Mouse (Mus musculus) forebrain, embryonic 10.5 days (tissue): ENCODE measurements at regions not wholly inside any gene's neighbourhood (a gene's known extent, or its start where the extent isn't known, plus 50 kb on each side); places are given as distances from the start of the nearest gene placed in this dataset.

Experiments
- DNase-seq: peaks from one replicate; pipeline ENCODE4 v3.0.0-alpha.2; 2017; ENCODE audit warnings: low spot score; ENCODE audit errors: extremely low spot score
- H3K27ac ChIP-seq: fragments of 300-500 bp; sonication (generic); 2 replicates; pipeline ENCODE4 v1.5.1; 2016; ENCODE audit warnings: mild to moderate bottlenecking
- H3K27me3 ChIP-seq: fragments of 300-500 bp; sonication (generic); 2 replicates; pipeline ENCODE4 v1.6.1; 2016; ENCODE audit warnings: mild to moderate bottlenecking; ENCODE audit not compliant: poor library complexity, severe bottlenecking
- H3K36me3 ChIP-seq: fragments of 300-500 bp; sonication (generic); replicated peaks from 2 replicates; pipeline ENCODE4 v1.6.1; 2016; ENCODE audit warnings: mild to moderate bottlenecking, moderate library complexity
- H3K4me1 ChIP-seq: fragments of 300-500 bp; sonication (generic); 2 replicates; pipeline ENCODE4 v1.6.1; 2016
- H3K4me3 ChIP-seq: fragments of 300-500 bp; sonication (generic); 2 replicates; pipeline ENCODE4 v1.5.1; 2016; ENCODE audit warnings: mild to moderate bottlenecking, moderate library complexity
- H3K9me3 ChIP-seq: fragments of 300-500 bp; sonication (generic); 2 replicates; pipeline ENCODE4 v1.6.1; 2016; ENCODE audit warnings: mild to moderate bottlenecking, moderate library complexity
- WGBS: fragments of 180-500 bp; shearing (Covaris S2); methylation state at CpG from one replicate; pipeline ENCODE4 v1.1.7; 2016; 5-methylcytosine and 5-hydroxymethylcytosine counted together

GRCm38 (mm10) chr4:94437717-94438435 is 118.5 kb upstream of the Gm10306 start:
- WGBS, result 85% methylated on average over 10 of the region's 10 CpGs
- Histone ChIP-seq H3K36me3 (no peaks in the 10 kb centered on the region), H3K27me3 (no peaks in the 10 kb centered on the region), H3K4me1 (no peaks in the 10 kb centered on the region), H3K4me3 (no peak overlapping the region), H3K27ac (no peak overlapping the region), H3K9me3 (no peaks in the 10 kb centered on the region)
- no peak for DNase-seq

GRCm38 (mm10) chr4:94439159-94439836 is 117.0 kb upstream of the Gm10306 start:
- Histone ChIP-seq H3K4me3 (no peak overlapping the region), H3K9me3 (no peaks in the 10 kb centered on the region), H3K36me3 (no peaks in the 10 kb centered on the region), H3K27ac (no peak overlapping the region), H3K27me3 (no peaks in the 10 kb centered on the region), H3K4me1 (no peaks in the 10 kb centered on the region)
- 86% methylated on average over 6 of the region's 6 CpGs for WGBS
- no peak for DNase-seq

DNA sequence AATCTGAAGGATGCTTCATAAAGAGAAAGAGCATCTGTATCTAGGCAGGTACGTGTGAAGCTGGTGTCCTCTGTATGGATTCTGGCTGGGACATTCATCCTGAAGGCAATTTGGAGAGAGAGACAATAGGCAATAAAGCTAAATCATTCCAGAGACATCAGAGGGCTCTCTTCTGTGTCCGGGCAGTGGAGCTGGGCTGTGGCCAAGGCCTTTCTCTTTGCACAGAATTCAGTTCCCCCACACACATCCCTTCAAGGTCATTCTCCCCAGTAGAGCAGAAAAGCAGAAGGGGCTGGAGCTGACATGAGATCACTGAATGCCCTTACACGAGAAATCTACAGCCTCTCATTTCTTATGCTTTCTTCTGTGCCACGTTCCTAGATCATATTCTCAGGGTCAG is 109.7 kb upstream of the Gm10306 start:
- WGBS, result 79% methylated on average over 4 of the region's 4 CpGs

More for the DNA sequence above, 109.7 kb upstream of the Gm10306 start:
- H3K27ac ChIP-seq, result no peak overlapping the region
- H3K4me1 ChIP-seq, result no peaks in the 10 kb centered on the region
- H3K9me3 ChIP-seq, result no peaks in the 10 kb centered on the region
- H3K27me3 ChIP-seq, result no peaks in the 10 kb centered on the region
- no peaks in the 10 kb centered on the region for H3K36me3 ChIP-seq
- no peak for DNase-seq
- no peak overlapping the region for H3K4me3 ChIP-seq
